Mouse (Mus musculus) intestine, embryonic 14.5 days (tissue): Measurements from ENCODE around the gene Eif5a. TPM values are rescaled to one million over a fixed set of nuclear protein-coding genes. Genes with fewer than 3 reads are reported as not detected.

ENCODE experiments used
- ATAC-seq: fragments of 200-750 bp; cut with Nextera tagmentation; replicated peaks from 2 replicates; pipeline ENCODE4 v1.8.0; 2017; ENCODE audit warnings: low read depth, moderate number of reproducible peaks, moderate TSS enrichment, moderate library complexity; ENCODE audit not compliant: low FRiP score, low TSS enrichment
- DNase-seq: peaks from one replicate; pipeline ENCODE4 v3.0.0-alpha.2; 2018; ENCODE audit warnings: low spot score
- H3K27ac ChIP-seq: fragments of 300-500 bp; sonication (generic); 2 replicates; pipeline ENCODE4 v1.5.1; 2014; ENCODE audit warnings: low read depth, mild to moderate bottlenecking, control low read depth
- H3K27me3 ChIP-seq: fragments of 300-500 bp; sonication (generic); replicated peaks from 2 replicates; pipeline ENCODE4 v1.6.1; 2014; ENCODE audit warnings: low read length, control low read depth; ENCODE audit not compliant: control insufficient read depth, insufficient read depth
- H3K36me3 ChIP-seq: fragments of 300-500 bp; sonication (generic); 2 replicates; pipeline ENCODE4 v1.6.1; 2014; ENCODE audit warnings: low read length, control low read depth; ENCODE audit not compliant: control insufficient read depth, insufficient read depth
- H3K4me1 ChIP-seq: fragments of 300-500 bp; sonication (generic); replicated peaks from 2 replicates; pipeline ENCODE4 v1.6.1; 2014; ENCODE audit warnings: low read length, control low read depth, mixed read lengths; ENCODE audit not compliant: control insufficient read depth, insufficient read depth
- H3K4me2 ChIP-seq: fragments of 300-500 bp; sonication (generic); 2 replicates; pipeline ENCODE4 v1.6.1; 2014; ENCODE audit warnings: low read length
- H3K4me3 ChIP-seq: fragments of 300-500 bp; sonication (generic); 2 replicates; pipeline ENCODE4 v1.5.1; 2014; ENCODE audit warnings: low read depth, low read length, control low read depth, mixed read lengths
- H3K9ac ChIP-seq: fragments of 300-500 bp; sonication (generic); 2 replicates; pipeline ENCODE4 v1.6.1; 2014; ENCODE audit warnings: mild to moderate bottlenecking, low read length
- H3K9me3 ChIP-seq: fragments of 300-500 bp; sonication (generic); 2 replicates; pipeline ENCODE4 v1.6.1; 2016; ENCODE audit warnings: low read length, control low read depth; ENCODE audit not compliant: control insufficient read depth
- WGBS: fragments of 180-500 bp; shearing (Covaris S2); extraction: QIAGEN DNeasy Blood & Tissue Kit; methylation state at CpG from one replicate; pipeline ENCODE4 v1.1.7; 2014; 5-methylcytosine and 5-hydroxymethylcytosine counted together
- polyA plus RNA-seq: library from polyadenylated mRNA; unstranded; fragments of >200 nt; fragmentation: Nextera tagmentation; extraction: Ambion mirVana; gene quantifications from 2 replicates; pipeline ENCODE4 v1.2.1, GENCODE M21; 2014

Gene Eif5a
- polyA plus RNA-seq, 1 experiment from 2014 or later, result 1,877 TPM

- no peak overlapping the region for H3K4me2 ChIP-seq
- DNase-seq (no peak), ATAC-seq (no peak)
- WGBS, result 30% methylated on average over 9 of the region's 9 CpGs
- H3K9me3 ChIP-seq, result no peaks in the 10 kb centered on the region
- H3K27ac ChIP-seq, result no peak overlapping the region
- H3K4me1 ChIP-seq, result peaks cover 15% of the 10 kb centered on the region
- no peaks in the 10 kb centered on the region for H3K27me3 ChIP-seq
- no peak overlapping the region for H3K9ac ChIP-seq
- H3K36me3 ChIP-seq, result peaks cover 4% of the 10 kb centered on the region; the same call in 1 of the 2 replicates
- no peak overlapping the region for H3K4me3 ChIP-seq
Measured at GRCm38 (mm10) chr11:69938401-69938979, 16.7 kb upstream of the Eif5a start.

- H3K27ac ChIP-seq, result no peak overlapping the region
- H3K36me3 ChIP-seq, result peaks cover under 1% of the 10 kb centered on the region; the same call in 1 of the 2 replicates
- no peak overlapping the region for H3K4me2 ChIP-seq
- WGBS, result 76% methylated on average over 5 of the region's 5 CpGs
- DNase-seq (no peak), ATAC-seq (no peak)
- peaks cover 15% of the 10 kb centered on the region for H3K4me1 ChIP-seq
- no peaks in the 10 kb centered on the region for H3K27me3 ChIP-seq
- no peaks in the 10 kb centered on the region for H3K9me3 ChIP-seq
- H3K4me3 ChIP-seq, result no peak overlapping the region
- H3K9ac ChIP-seq, result no peak overlapping the region
Measured at GRCm38 (mm10) chr11:69937834-69938233, 16.1 kb upstream of the Eif5a start.

- Histone ChIP-seq H3K9me3 (no peaks in the 10 kb centered on the region), H3K27ac (no peak overlapping the region), H3K9ac (no peak overlapping the region), H3K27me3 (no peaks in the 10 kb centered on the region), H3K4me1 (peaks cover 15% of the 10 kb centered on the region), H3K36me3 (no peaks in the 10 kb centered on the region; the same call in 1 of the 2 replicates), H3K4me2 (0 out of 2 replicates have a peak overlapping the region, but pooled peaks have one; percentile 100), H3K4me3 (no peak overlapping the region)
- ATAC-seq (no peak), DNase-seq (no peak)
- 42% methylated on average over 4 of the region's 4 CpGs for WGBS
Measured at GRCm38 (mm10) chr11:69937385-69937784, 15.6 kb upstream of the Eif5a start.

GRCm38 (mm10) chr11:69936714-69937347 is 15.1 kb upstream of the Eif5a start:
- Histone ChIP-seq H3K4me3 (peak overlapping the region; percentile 47), H3K4me1 (peaks cover 15% of the 10 kb centered on the region), H3K9me3 (no peaks in the 10 kb centered on the region), H3K27ac (no peak overlapping the region), H3K4me2 (peak overlapping the region; percentile 100), H3K9ac (peak overlapping the region; percentile 44; the same call in 1 of the 2 replicates), H3K27me3 (no peaks in the 10 kb centered on the region), H3K36me3 (no peaks in the 10 kb centered on the region)
- ATAC-seq (no peak), DNase-seq (no peak)
- WGBS, result 33% methylated on average over 9 of the region's 9 CpGs

GRCm38 (mm10) chr11:69936156-69936555 is 14.4 kb upstream of the Eif5a start:
- Histone ChIP-seq H3K9me3 (no peaks in the 10 kb centered on the region), H3K36me3 (no peaks in the 10 kb centered on the region), H3K4me3 (peak overlapping the region; percentile 47), H3K27me3 (no peaks in the 10 kb centered on the region), H3K27ac (no peak overlapping the region), H3K4me2 (peak overlapping the region; percentile 100), H3K4me1 (peaks cover 15% of the 10 kb centered on the region), H3K9ac (peak overlapping the region; percentile 44)
- DNase-seq (peak; percentile 75), ATAC-seq (0 out of 2 replicates have a peak, but pooled peaks have one; percentile 23)
- WGBS, result 2% methylated on average over 27 of the region's 30 CpGs

- ATAC-seq, result peak; percentile 85
- Histone ChIP-seq H3K4me1 (peaks cover 15% of the 10 kb centered on the region), H3K27ac (no peak within 1 kb of the TSS), H3K4me3 (peak within 1 kb of the TSS; percentile 47), H3K9ac (peak within 1 kb of the TSS; percentile 44), H3K4me2 (peak within 1 kb of the TSS; percentile 100), H3K36me3 (no peaks in the 10 kb centered on the region), H3K27me3 (no peaks in the 10 kb centered on the region), H3K9me3 (no peaks in the 10 kb centered on the region)
- peak; percentile 92 for DNase-seq
- 1% methylated on average over 62 of the region's 62 CpGs for WGBS
Measured at GRCm38 (mm10) chr11:69935137-69935879, 13.6 kb upstream of the Eif5a start, which contains the start of gene Ybx2. Gene Ybx2, plus strand, starts transcription at chr11:69935796.

- ATAC-seq, result no peak
- WGBS, result 11% methylated on average over 6 of the region's 6 CpGs
- Histone ChIP-seq H3K36me3 (no peaks in the 10 kb centered on the region), H3K27me3 (no peaks in the 10 kb centered on the region), H3K9ac (no peak overlapping the region), H3K4me3 (no peak overlapping the region), H3K9me3 (no peaks in the 10 kb centered on the region), H3K4me2 (peak overlapping the region; percentile 41), H3K4me1 (peaks cover 15% of the 10 kb centered on the region), H3K27ac (no peak overlapping the region)
- DNase-seq, result no peak
Measured at GRCm38 (mm10) chr11:69934681-69935080, 12.9 kb upstream of the Eif5a start.

GRCm38 (mm10) chr11:69934169-69934568 is 12.4 kb upstream of the Eif5a start:
- peak overlapping the region; percentile 41 for H3K4me2 ChIP-seq
- peaks cover 15% of the 10 kb centered on the region for H3K4me1 ChIP-seq
- peak overlapping the region; percentile 16; the same call in 1 of the 2 replicates for H3K4me3 ChIP-seq
- no peak overlapping the region for H3K27ac ChIP-seq
- H3K9ac ChIP-seq, result no peak overlapping the region
- peak; percentile 48; the same call in 1 of the 2 replicates for ATAC-seq
- H3K36me3 ChIP-seq, result no peaks in the 10 kb centered on the region
- no peaks in the 10 kb centered on the region for H3K27me3 ChIP-seq
- WGBS, result under 1% methylated on average over 18 of the region's 18 CpGs
- peak; percentile 99 for DNase-seq
- H3K9me3 ChIP-seq, result no peaks in the 10 kb centered on the region
